Mouse (Mus musculus) erythroblast, embryonic 14.5 days (primary cell): ENCODE measurements around the gene Cd47. TPM values are rescaled to one million over a fixed set of nuclear protein-coding genes. Genes with fewer than 3 reads are reported as not detected.

ENCODE experiments used
- H3K27me3 ChIP-seq: 2 replicates; pipeline ENCODE4 v1.6.1; 2012; ENCODE audit warnings: inconsistent platforms; ENCODE audit not compliant: control insufficient read depth
- H3K36me3 ChIP-seq: 2 replicates; pipeline ENCODE4 v1.6.1; 2012; ENCODE audit warnings: mild to moderate bottlenecking, inconsistent platforms; ENCODE audit not compliant: control insufficient read depth
- H3K4me1 ChIP-seq: 2 replicates; pipeline ENCODE4 v1.6.1; 2012; ENCODE audit warnings: inconsistent platforms; ENCODE audit not compliant: control insufficient read depth
- H3K4me3 ChIP-seq: replicated peaks from 2 replicates; pipeline ENCODE3; 2012; ENCODE audit warnings: moderate library complexity, mild to moderate bottlenecking, inconsistent platforms
- H3K9me3 ChIP-seq: 2 replicates; pipeline ENCODE4 v1.6.1; 2012; ENCODE audit warnings: low read length, inconsistent platforms, mixed read lengths; ENCODE audit not compliant: control insufficient read depth
- GATA1 ChIP-seq: IDR thresholded peaks from 2 replicates; pipeline ENCODE4 v1.6.1; 2012; ENCODE audit warnings: low read length, inconsistent platforms, mixed read lengths
- TAL1 ChIP-seq: IDR thresholded peaks from 3 replicates; pipeline ENCODE4 v1.6.1; 2012; ENCODE audit warnings: low read length, inconsistent platforms, mixed read lengths
- polyA plus RNA-seq: library from polyadenylated mRNA; stranded (reverse); fragments of >175 nt; gene quantifications from 2 replicates; pipeline ENCODE4 v1.2.3, GENCODE M21; 2012

The Cd47 gene
- polyA plus RNA-seq, 1 experiment = 22.4 TPM

DNA sequence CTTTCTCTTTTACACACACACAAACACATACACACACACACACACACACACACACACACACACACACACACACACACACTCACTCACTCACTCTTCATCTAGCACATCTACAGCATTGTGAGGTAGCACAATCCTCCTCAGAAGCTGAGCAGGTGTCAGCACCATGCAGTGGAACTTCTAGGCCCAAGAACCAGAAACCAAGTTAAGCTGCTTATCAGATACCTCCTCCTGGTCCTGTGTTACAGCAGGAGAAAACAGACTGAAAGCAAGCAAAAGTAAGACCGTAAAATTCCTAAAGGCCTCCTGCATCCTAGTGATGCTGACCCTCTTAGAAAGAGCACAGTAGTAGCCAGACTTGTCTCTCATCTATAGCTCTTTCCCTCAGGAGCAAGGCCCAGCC lies 67.9 kb downstream of the Cd47 start:
- H3K4me1 ChIP-seq = peaks cover 71% of the 10 kb centered on the region
- H3K9me3 ChIP-seq = no peaks in the 10 kb centered on the region
- TF ChIP-seq GATA1 (no peak), TAL1 (no peak)
- no peak overlapping the region for H3K4me3 ChIP-seq
- no peaks in the 10 kb centered on the region for H3K27me3 ChIP-seq
- peaks cover 100% of the 10 kb centered on the region for H3K36me3 ChIP-seq

DNA sequence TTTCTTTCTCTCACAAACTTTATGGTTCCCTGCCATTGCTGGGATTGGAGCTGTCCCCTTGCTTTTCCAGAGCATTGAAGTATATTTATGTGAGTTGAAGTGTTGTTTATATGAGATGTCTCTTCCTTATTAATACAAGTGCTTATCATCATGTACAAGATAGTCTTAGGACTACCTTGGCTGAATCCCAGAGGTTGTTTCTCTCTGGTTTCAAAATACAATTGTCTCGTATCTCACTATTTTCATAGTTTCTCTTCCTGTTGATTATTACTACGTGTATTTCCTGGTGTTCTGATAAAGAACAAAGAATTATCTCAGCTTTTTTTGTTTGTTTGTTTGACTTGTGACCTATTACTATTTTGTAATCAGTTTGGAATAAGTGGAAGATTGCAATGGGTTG lies 73.6 kb downstream of the Cd47 start:
- Histone ChIP-seq H3K4me3 (no peak overlapping the region), H3K4me1 (peaks cover 74% of the 10 kb centered on the region), H3K27me3 (no peaks in the 10 kb centered on the region), H3K9me3 (no peaks in the 10 kb centered on the region), H3K36me3 (peaks cover 100% of the 10 kb centered on the region)
- no peak for TF ChIP-seq GATA1
- TF ChIP-seq TAL1 = no peak

DNA sequence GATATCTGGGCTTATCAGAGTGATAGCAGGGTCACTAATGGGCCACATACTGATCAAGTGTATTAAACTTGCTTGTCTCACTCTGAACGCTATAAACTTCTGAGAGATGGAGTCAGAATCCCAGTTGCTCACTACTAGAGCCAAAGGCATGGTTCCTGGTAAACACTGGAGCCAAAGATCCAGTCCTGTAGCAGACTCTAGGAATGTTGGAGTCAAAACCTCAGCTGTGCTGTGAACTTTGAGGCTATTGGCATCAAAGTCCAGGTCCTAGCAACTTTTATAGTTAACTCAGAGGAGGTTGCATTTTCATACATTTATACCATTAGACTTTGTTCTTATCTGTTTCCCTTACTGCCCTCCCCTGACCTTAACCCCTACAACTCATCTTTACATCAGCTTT lies 74.2 kb downstream of the Cd47 start:
- no peaks in the 10 kb centered on the region for H3K9me3 ChIP-seq
- no peaks in the 10 kb centered on the region for H3K27me3 ChIP-seq
- peaks cover 100% of the 10 kb centered on the region for H3K36me3 ChIP-seq
- no peak for TF ChIP-seq GATA1
- no peak for TF ChIP-seq TAL1
- peaks cover 73% of the 10 kb centered on the region for H3K4me1 ChIP-seq
- H3K4me3 ChIP-seq = no peak overlapping the region

DNA sequence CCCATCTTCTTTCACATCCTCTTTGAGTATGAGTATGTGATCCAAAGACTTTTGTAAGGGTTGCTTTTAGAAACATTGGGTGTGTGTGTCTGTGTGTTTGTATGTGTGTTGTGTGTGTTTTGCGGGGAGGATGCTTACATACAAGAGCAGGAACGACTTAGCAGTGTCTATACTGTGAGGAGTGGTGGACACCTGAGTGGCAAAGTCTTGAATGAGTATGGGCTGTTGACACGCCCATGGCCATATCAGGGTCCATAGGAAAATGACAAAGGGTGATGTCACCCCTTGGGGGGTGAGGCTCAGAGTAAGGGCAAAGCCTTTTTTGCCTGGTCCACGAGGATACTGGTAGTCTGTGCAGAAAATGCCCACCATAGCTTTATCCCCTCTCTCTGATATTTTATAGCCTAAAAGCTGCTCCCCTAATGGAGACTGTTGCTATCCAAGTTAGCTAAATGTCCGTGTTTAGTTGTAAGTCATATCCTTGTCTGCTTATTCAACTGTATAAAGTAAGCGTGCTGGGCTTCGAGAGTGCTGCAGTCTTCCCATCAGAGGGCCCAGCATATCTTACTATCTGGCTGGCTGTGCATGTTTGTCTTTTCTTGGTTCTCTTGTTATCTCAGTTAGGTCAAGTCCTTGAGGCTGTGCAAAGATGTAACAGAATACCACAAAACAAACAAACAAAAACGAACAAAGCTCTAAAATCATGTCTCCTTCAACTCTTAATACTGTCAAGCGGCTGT lies 76.1 kb downstream of the Cd47 start:
- Histone ChIP-seq H3K4me1 (peaks cover 80% of the 10 kb centered on the region), H3K36me3 (peaks cover 100% of the 10 kb centered on the region)

GRCm38 (mm10) chr16:49877243-49877642 lies 76.9 kb downstream of the Cd47 start:
- Histone ChIP-seq H3K4me3 (no peak overlapping the region), H3K27me3 (no peaks in the 10 kb centered on the region), H3K36me3 (peaks cover 100% of the 10 kb centered on the region), H3K4me1 (peaks cover 81% of the 10 kb centered on the region), H3K9me3 (no peaks in the 10 kb centered on the region)
- TF ChIP-seq TAL1 = no peak
- TF ChIP-seq GATA1 = no peak

More for the DNA sequence above, 76.1 kb downstream of the Cd47 start:
- H3K4me3 ChIP-seq = no peak overlapping the region
- no peak for TF ChIP-seq GATA1
- TF ChIP-seq TAL1 = no peak
- H3K9me3 ChIP-seq = no peaks in the 10 kb centered on the region
- no peaks in the 10 kb centered on the region for H3K27me3 ChIP-seq

GRCm38 (mm10) chr16:49878051-49878450 lies 77.7 kb downstream of the Cd47 start:
- Histone ChIP-seq H3K9me3 (no peaks in the 10 kb centered on the region), H3K27me3 (no peaks in the 10 kb centered on the region), H3K4me1 (peaks cover 83% of the 10 kb centered on the region), H3K36me3 (peaks cover 100% of the 10 kb centered on the region), H3K4me3 (no peak overlapping the region)
- TF ChIP-seq TAL1 (no peak), GATA1 (no peak)

DNA sequence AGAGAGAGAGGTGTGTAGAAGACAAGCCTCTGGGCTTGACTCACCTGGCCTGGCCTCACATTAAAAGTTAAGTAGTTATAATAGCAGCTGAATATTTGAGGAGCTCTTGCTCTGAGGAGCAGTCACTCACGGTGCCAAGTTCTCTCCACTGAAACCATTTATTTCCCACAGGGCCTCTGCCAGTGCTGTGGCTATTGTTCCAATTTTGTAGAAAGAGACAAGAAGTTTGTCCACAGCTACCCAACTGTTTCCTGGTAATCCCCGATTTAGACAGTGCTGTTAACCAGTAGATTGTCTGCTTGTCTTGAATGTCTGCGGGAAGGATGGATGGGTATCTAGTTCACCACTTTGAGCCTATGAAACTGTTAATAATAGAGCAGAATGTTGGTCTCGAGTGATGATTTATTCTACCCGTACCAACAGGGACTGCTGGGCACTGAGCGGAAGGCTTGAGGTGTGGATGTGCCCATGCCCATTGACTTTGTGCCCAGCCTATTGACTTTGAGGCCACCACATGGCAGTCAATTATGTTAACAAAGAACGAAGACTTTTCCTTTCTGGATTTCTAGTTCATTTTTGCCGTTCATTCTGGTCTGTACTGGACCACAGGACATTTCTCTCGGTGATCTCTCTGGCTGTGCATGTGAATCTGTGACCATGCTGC lies 86.2 kb downstream of the Cd47 start:
- Histone ChIP-seq H3K36me3 (peaks cover 100% of the 10 kb centered on the region), H3K4me1 (peaks cover 39% of the 10 kb centered on the region)

DNA sequence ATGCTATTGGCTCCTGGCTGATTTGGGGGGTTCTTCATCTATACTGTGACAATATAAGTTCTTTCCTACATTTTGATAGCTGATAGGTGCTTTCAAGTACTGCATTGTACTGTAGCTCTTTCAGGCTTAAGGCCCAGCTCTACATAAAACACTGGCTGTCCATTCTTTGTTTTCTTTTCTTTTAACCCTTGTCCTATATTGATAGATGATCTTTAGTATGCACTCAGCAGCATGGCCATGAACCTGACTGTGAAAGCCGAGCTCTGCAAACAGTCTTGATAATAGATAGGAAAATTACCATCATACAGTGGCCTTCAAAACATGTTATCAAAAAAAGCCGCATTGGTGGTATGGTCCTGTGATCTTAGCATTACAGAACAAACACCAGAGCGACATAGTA lies 87.0 kb downstream of the Cd47 start:
- Histone ChIP-seq H3K9me3 (peaks cover 4% of the 10 kb centered on the region), H3K27me3 (no peaks in the 10 kb centered on the region), H3K4me1 (peaks cover 37% of the 10 kb centered on the region), H3K36me3 (peaks cover 100% of the 10 kb centered on the region), H3K4me3 (no peak overlapping the region)
- TF ChIP-seq TAL1 = no peak
- TF ChIP-seq GATA1 = no peak

More for the DNA sequence above, 86.2 kb downstream of the Cd47 start:
- Histone ChIP-seq H3K27me3 (no peaks in the 10 kb centered on the region), H3K4me3 (no peak overlapping the region), H3K9me3 (no peaks in the 10 kb centered on the region; the same call in 1 of the 2 replicates)
- TF ChIP-seq TAL1 (no peak), GATA1 (no peak)

- no peaks in the 10 kb centered on the region for H3K27me3 ChIP-seq
- peaks cover 34% of the 10 kb centered on the region for H3K4me1 ChIP-seq
- TF ChIP-seq TAL1 = no peak
- TF ChIP-seq GATA1 = no peak
- peaks cover 100% of the 10 kb centered on the region for H3K36me3 ChIP-seq
- H3K9me3 ChIP-seq = peaks cover 4% of the 10 kb centered on the region
- no peak overlapping the region for H3K4me3 ChIP-seq
Observed at GRCm38 (mm10) chr16:49887811-49888564, 87.7 kb downstream of the Cd47 start.
